Mouse (Mus musculus) ovary, postnatal 14 days (tissue): ENCODE data around the gene Rhoa.
"Not testable (repeated sequence)": the region's sequence is repeated elsewhere in the genome, so short reads cannot be mapped to it uniquely, and the experiment has no call there.

ENCODE experiments used
- DNase-seq: peaks from one replicate; pipeline ENCODE4 v3.0.0; 2022; ENCODE audit warnings: low spot score

Rhoa gene

DNA sequence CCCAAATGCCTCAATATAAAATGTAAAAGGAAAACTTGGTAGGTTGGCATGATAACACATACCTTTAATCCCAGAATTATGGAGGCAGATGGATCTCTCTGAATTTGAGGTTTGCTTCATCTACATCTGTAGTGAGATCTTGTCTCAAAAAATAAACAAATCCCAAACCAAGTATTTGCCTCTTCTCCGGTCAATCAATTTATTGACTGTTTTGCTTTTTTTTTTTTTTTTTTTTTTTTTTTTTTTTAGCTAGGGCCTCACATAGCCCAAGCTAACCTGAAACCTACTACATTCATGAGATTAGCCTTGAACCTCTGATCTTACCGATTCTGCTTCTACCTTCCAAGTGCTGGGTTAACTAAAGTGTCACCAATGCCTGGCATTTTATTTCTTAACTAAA is 16.6 kb upstream of the Rhoa start:
- DNase-seq: no peak

DNA sequence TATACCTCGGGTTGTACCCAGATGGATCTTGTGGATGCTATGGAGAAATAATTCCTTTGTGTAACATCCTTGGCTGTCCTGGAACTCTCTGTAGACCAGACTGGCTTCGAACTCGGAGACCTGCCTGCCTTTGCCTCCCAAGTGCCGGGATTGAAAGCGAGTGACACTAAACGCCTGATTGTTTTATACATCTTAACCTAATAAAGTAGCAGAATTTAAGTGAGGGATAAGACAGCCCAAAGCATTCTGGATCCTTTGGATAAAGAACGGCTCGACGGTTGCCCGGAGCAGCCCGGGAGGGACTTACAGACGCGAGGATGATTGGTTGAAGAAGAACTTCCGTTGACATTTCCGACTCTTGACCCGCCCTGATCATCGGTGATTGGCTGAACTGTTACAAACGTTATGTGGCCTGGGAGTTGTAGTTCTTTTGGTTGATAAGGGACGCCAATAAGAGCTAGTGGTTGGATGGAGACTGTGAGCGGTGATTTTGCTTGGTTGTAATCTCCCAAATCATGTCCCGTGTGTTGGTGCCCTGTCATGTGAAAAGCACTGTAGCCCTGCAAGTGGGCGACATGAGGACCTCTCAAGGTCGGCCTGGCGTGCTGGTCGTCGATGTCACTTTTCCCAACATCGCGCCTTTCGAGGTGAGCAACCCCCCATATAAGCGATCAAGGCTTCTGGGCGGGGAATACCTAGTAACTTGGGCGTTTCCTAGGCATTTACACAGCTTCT is 15.7 kb upstream of the Rhoa start, which contains the start of gene Nicn1:
Gene Nicn1, plus strand, starts transcription at position 414 of the 735 bp plus-strand sequence.
- DNase-seq: peak; percentile 76

DNA sequence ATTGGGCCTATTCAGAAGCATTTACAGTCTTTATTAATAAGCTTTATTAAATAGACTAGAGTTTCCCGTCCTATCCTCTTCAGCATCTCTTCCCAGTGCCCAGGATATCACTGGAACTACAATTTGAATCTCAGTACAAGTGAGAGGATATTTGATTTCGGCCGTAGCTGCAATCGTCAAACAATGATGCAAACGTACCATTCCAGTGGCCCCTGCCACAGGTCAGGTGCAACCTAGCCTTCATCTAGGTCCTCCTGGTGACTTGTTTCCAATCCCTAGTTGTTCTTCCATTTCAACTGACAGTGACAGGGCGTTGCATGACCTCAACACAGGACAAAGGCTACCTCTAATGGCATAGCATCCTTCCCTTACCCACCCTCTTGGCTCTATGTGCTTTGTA is 15.2 kb upstream of the Rhoa start:
- DNase-seq: no peak

DNA sequence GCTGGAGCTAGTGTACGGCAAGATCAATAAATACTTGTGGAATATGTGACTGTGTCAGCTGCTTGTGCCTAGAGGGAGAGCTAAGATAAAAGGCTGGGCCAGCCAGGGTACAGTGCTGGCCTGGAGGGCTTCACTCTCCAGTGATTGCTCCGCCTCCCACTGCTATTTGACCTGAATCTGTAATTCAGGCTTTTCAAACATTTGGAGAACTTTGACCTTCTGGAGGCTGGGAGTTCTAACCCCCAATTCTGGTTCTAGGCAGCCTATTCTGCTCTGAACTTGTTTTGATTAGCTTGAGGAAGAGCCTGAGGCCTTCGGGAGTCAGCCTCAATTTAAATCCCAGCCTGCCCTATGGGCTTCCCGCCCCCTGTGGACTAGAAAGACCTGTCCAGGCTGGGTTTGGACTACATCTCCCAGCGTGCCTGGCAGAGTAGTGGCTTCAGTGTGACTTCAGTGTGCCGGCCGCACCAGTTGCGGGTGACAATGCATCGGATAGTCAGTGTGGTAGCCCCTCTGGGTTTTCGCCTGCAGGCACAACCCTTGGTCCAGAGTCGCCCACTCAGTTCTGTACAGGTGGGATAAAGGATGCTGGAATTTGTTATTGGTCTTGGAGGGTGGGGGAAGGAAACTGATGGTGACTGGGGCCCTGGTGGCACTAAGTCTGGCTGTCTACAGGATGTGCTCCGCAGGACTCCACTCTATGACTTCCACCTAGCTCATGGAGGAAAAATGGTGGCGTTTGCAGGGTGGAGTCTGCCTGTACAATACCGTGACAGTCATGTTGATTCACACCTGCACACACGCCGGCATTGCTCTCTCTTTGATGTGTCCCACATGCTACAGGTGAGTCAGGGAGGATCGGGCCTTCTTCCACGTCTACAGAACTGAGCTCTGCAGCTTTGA is 9.2 kb upstream of the Rhoa start, which contains the start of gene Amt:
Gene Amt, plus strand, starts transcription at position 401 of the 903 bp plus-strand sequence.
- no peak for DNase-seq

- no peak for DNase-seq
These were observed 4.1 kb upstream of the Rhoa start for GRCm38 (mm10) chr9:108301853-108302252.

- DNase-seq: no peak
These were observed 1.2 kb upstream of the Rhoa start for GRCm38 (mm10) chr9:108304716-108305115.

GRCm38 (mm10) chr9:108305170-108305569 is 759 bp upstream of the Rhoa start:
- no peak for DNase-seq

DNA sequence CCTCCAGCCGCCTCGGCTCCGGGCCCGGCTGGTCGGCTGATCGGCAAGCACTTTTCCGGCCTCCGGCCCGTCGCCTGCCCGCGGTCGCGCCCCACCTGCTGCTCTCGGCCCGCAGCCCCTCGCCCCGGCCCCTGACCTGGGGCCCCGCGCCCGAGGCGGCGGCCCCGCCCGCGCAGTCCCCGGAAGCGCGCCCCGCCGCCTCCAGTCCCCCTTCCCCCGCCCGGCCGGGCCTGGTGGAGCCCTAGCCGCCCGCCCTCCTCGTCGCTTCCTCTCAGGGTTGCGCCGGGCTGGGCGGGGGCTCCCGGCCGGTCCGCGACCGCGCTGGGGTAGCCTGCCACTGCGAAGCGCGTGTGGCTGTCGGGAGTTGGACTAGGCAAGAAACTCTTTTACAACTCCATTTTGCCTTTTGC is 647 bp downstream of the Rhoa start:
- peak; percentile 62 for DNase-seq

GRCm38 (mm10) chr9:108307021-108307807 is 1.3 kb downstream of the Rhoa start:
- no peak for DNase-seq

- no peak for DNase-seq
These were observed 2.2 kb downstream of the Rhoa start for GRCm38 (mm10) chr9:108308141-108308540.

DNA sequence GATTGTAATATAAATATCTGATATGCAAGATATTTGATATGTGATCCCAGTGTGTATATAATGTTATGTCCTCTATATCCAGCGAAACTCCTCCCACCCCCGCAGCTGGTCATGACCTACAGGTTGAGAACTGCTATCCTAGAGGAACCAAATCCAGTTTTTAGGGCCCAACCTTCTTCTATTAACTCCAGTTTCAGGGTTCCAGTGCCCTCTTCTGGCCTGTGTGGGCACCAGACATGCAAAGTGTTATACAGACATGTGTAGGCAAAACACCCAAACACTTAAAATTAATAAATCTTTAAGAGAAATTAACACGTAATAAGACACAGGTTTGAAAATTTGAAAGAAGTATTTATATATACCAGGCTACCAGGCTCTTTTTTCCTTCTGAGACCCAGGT is 11.6 kb downstream of the Rhoa start:
- no peak for DNase-seq

- DNase-seq: no peak
These were observed 12.5 kb downstream of the Rhoa start for GRCm38 (mm10) chr9:108318462-108318861.

DNA sequence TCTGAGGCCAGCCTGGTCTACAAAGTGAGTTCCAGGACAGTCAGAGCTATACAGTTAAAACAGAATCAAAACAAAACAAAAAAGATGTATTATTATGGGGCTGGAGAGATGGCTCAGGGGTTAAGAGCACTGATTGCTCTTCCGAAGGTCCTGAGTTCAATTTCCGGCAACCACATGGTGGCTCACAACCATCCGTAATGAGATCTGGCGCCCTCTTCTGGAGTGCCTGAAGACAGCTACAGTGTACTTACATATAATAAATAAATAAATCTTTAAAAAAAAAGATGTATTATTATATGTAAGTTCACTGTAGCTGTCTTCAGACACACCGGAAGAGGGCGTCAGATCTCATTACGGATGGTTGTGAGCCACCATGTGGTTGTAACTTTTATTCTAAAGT is 16.1 kb downstream of the Rhoa start:
- DNase-seq: not testable (repeated sequence)

DNA sequence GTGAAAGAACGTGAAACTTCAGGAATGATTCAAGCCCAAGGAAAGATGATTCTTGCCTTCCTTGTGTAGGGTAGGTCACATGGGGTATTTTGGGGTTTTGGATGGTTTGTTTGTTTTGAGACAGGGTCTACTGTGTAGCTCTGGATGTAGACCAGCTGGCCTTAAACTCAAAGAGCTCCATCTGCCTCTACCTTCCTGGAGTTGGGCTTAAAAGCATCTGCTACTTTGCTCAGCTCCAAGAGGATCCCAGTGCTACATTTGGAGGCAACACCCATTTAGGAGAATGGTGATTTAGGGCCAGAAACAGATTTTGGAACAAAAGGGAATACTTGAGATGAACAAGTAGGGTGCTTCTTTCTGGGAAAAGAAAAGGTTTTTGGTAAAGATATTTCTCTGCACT is 18.9 kb downstream of the Rhoa start:
- no peak for DNase-seq

GRCm38 (mm10) chr9:108325811-108326210 is 19.9 kb downstream of the Rhoa start:
- DNase-seq: no peak

DNA sequence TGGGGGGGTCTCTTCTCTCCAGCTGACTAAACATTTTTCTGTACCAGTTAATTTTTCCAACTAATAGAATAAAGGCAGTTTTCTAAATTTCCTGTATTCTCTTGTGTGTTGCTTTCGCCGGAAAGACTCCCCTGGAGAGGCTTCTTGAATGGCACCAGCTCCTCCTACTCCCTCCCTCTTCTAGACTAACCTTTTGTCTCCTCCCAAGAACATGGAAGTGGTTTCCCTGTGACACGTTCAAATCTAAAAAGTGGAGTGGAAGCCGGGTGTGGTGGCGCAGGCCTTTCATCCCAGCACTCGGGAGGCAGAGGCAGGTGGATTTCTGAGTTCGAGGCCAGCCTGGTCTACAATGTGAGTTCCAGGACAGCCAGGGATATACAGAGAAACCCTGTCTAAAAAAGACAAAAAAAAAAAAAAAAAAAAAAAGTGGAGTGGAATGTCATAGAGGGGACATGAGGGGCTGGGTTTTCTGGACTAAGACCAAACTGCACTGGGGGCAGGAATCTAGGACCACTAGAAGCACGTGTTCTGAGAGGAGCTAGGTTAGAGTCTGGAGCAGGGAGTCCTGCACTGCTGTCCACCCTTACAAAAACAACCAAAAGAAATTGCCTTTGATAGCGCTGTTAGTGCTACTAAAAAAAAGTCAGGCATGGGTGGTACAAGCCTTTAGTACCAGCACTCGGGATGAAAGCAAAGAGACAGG is 32.1 kb downstream of the Rhoa start:
- no peak for DNase-seq

DNA sequence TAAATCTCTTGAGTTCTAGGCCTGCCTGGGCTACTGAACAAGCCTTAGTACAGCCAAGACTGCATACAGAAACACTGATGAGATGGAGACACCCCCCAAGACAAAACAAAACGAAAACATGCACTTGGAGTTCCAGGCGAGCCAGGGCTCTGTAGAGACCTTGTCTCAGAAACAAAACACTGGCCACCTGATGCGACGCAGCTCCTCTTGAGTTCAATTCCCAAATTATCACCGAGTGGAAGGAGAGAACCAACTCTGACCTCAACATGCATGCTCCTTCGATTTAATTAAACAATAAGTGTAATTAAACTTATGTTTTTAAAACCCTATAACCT is 32.6 kb downstream of the Rhoa start:
- no peak for DNase-seq

GRCm38 (mm10) chr9:108338886-108339781 is 33.2 kb downstream of the Rhoa start, which contains the start of gene Gpx1:
Gene Gpx1, plus strand, starts transcription at chr9:108338903.
- DNase-seq: peak; percentile 82

- no peak for DNase-seq
These were observed 33.9 kb downstream of the Rhoa start for GRCm38 (mm10) chr9:108339886-108340257.

- no peak for DNase-seq
These were observed 34.6 kb downstream of the Rhoa start for GRCm38 (mm10) chr9:108340258-108341138.
